Mouse (Mus musculus) kidney, embryonic 15.5 days (tissue): ENCODE measurements around the gene Bdkrb2. TPM values are rescaled to one million over a fixed set of nuclear protein-coding genes. Genes with fewer than 3 reads are reported as not detected.

Experiments used
- ATAC-seq: fragments of 200-750 bp; cut with Nextera tagmentation; replicated peaks from 2 replicates; pipeline ENCODE4 v1.8.0; 2017; ENCODE audit warnings: moderate TSS enrichment; ENCODE audit not compliant: low FRiP score
- H3K27ac ChIP-seq: fragments of 300-500 bp; sonication (generic); 2 replicates; pipeline ENCODE4 v1.5.1; 2015; ENCODE audit warnings: mild to moderate bottlenecking, inconsistent platforms
- H3K27me3 ChIP-seq: fragments of 300-500 bp; sonication (generic); 2 replicates; pipeline ENCODE4 v1.6.1; 2015; ENCODE audit warnings: inconsistent platforms
- H3K36me3 ChIP-seq: fragments of 300-500 bp; sonication (generic); 2 replicates; pipeline ENCODE4 v1.6.1; 2015; ENCODE audit warnings: inconsistent platforms
- H3K4me1 ChIP-seq: fragments of 300-500 bp; sonication (generic); 2 replicates; pipeline ENCODE4 v1.6.1; 2015; ENCODE audit warnings: inconsistent platforms
- H3K4me2 ChIP-seq: fragments of 300-500 bp; sonication (generic); 2 replicates; pipeline ENCODE4 v1.6.1; 2015; ENCODE audit warnings: moderate library complexity, mild to moderate bottlenecking, inconsistent platforms
- H3K4me3 ChIP-seq: fragments of 300-500 bp; sonication (generic); replicated peaks from 2 replicates; pipeline ENCODE4 v1.5.1; 2015; ENCODE audit warnings: mild to moderate bottlenecking, inconsistent platforms
- H3K9ac ChIP-seq: fragments of 300-500 bp; sonication (generic); 2 replicates; pipeline ENCODE4 v1.6.1; 2015; ENCODE audit warnings: mild to moderate bottlenecking, inconsistent platforms
- H3K9me3 ChIP-seq: fragments of 300-500 bp; sonication (generic); replicated peaks from 2 replicates; pipeline ENCODE4 v1.6.1; 2016; ENCODE audit warnings: inconsistent platforms
- WGBS: fragments of 180-500 bp; shearing (Covaris S2); methylation state at CpG from one replicate; pipeline ENCODE4 v1.1.7; 2015; ENCODE audit warnings: mixed read lengths; 5-methylcytosine and 5-hydroxymethylcytosine counted together
- polyA plus RNA-seq: library from polyadenylated mRNA; unstranded; fragments of >200 nt; fragmentation: Nextera tagmentation; extraction: Ambion mirVana; gene quantifications from 2 replicates; pipeline ENCODE4 v1.2.1, GENCODE M21; 2015

Gene Bdkrb2
- polyA plus RNA-seq, 1 experiment from 2014 or later: 1.6 TPM

DNA sequence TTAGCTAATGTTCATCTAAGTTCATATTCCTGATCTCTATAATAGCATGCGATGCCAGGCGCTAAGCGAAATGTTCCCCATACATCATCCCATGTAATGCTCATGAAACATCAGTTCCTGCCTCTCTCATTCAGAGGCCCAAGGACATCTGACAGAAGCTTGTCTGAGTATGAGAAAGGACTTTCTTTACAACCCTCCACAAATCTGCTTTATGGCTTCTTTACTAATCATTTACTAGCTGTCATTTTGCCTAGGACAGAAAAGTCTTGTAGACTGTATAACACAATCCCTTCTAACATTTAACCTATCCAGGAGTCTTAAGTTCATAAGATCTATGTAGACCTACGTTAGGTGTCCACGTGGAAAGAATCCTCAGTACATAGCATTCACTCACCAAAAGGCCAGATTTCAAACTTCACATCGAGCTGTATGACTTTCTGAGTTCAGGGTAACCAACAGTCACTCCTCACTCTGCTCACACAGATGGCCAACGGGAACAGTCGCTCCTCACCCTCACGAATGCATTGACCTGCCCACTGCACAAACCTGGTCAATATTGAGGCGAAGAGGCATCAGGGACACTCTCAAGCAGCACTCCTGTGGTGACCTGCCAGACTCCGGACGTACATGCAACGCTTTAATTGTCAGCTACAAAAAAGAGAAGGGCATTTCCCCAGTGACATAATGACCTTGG is 71.5 kb downstream of the Bdkrb2 start:
- H3K9me3 ChIP-seq: no peaks in the 10 kb centered on the region

DNA sequence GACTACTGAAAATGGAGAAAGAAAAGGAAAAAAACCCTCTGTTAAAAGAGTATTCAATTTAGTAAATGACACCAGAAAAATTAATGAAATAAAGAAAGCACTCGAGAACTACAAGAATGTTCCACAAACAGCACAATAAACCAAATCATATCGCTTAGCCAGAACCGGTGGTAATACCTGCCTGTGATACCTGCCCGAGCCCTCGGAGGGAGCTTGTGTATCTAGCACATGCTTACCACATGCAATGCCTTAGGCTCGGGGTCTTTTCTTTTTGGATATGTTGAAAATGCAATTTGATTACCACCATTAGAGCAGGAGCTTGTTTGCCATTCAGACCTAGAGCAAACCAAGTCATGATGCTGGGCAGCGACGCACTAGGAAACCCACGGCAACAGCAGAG is 73.5 kb downstream of the Bdkrb2 start:
- Histone ChIP-seq H3K27ac (no peak overlapping the region), H3K36me3 (peaks cover 95% of the 10 kb centered on the region), H3K4me3 (no peak overlapping the region), H3K9ac (no peak overlapping the region), H3K9me3 (no peaks in the 10 kb centered on the region), H3K27me3 (no peaks in the 10 kb centered on the region), H3K4me1 (no peaks in the 10 kb centered on the region), H3K4me2 (no peak overlapping the region)
- no peak for ATAC-seq
- 94% methylated on average over 9 of the region's 9 CpGs for WGBS

More for the DNA sequence above, 71.5 kb downstream of the Bdkrb2 start:
- Histone ChIP-seq H3K4me1 (no peaks in the 10 kb centered on the region), H3K4me2 (no peak overlapping the region), H3K9ac (no peak overlapping the region), H3K27ac (no peak overlapping the region), H3K27me3 (no peaks in the 10 kb centered on the region), H3K36me3 (peaks cover 83% of the 10 kb centered on the region), H3K4me3 (no peak overlapping the region)
- no peak for ATAC-seq
- WGBS: 94% methylated on average over 13 of the region's 13 CpGs

DNA sequence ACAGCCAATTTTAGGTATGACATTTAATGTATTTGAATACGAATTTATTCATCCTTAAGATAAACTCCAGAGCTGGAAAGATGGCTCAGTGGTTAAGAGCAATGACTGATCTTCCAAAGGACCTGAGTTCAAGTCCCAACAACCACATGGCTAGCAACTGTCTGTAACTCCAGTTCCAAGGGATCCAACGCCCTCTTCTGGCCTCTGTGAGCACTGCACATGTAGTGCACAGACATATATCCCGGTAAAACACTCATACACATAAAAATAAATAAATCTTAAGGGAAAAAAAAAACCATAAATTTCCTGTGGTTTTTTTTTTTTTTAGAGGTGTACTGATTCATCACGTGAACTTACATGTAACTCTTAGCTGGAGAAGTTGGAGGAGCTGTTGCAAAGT is 74.5 kb downstream of the Bdkrb2 start:
- Histone ChIP-seq H3K36me3 (peaks cover 99% of the 10 kb centered on the region), H3K27ac (no peak overlapping the region), H3K27me3 (no peaks in the 10 kb centered on the region), H3K4me3 (no peak overlapping the region), H3K4me1 (no peaks in the 10 kb centered on the region), H3K9me3 (no peaks in the 10 kb centered on the region), H3K9ac (no peak overlapping the region), H3K4me2 (no peak overlapping the region)
- no peak for ATAC-seq
- WGBS: 80% methylated on average over 4 of the region's 4 CpGs

DNA sequence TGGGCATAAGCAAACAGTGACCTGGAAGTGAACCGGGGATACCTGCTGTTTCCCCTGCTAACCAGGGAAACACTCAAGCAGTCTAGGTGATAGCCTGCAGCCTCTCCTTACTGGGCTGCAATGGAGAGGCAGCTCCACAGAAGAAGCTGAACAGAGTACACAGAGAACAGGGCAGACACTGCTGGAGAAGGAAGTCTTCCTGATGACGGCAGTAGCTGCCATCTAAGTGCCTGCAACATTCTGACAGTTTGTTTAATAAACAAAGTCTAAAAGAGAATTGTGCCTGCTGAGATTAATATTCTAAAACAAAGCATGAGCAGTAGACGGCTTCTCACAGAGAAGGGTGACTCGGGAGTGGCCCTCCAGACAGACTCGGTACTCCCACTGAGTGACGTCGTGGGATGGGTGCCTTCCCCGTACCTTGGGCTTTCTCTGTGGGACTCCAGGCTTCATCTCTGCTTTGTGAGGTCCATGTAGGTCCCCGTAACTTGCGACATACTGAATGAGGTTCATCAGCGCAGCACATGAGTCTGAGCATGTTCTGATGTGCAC is 79.8 kb downstream of the Bdkrb2 start:
- 92% methylated on average over 11 of the region's 11 CpGs for WGBS
- H3K4me1 ChIP-seq: no peaks in the 10 kb centered on the region
- H3K36me3 ChIP-seq: peaks cover 99% of the 10 kb centered on the region
- no peak overlapping the region for H3K9ac ChIP-seq
- H3K4me2 ChIP-seq: no peak overlapping the region
- no peaks in the 10 kb centered on the region for H3K27me3 ChIP-seq
- ATAC-seq: no peak
- H3K9me3 ChIP-seq: no peaks in the 10 kb centered on the region
- H3K4me3 ChIP-seq: no peak overlapping the region
- H3K27ac ChIP-seq: no peak overlapping the region

Other genes with a start within 250 kb of the Bdkrb2 start
- 0.08 and 0.12 TPM in 2 replicates for gene Tunar, start 229.4 kb upstream of the Bdkrb2 start, polyA plus RNA-seq
- gene D430019H16Rik, start 109.4 kb upstream of the Bdkrb2 start, polyA plus RNA-seq: 1.4 and 1.7 TPM in 2 replicates
- 0.12 TPM in 1 of 2 replicates, not detected in the other for gene Bdkrb1, start 39.9 kb downstream of the Bdkrb2 start, polyA plus RNA-seq
- gene Gskip, start 121.6 kb downstream of the Bdkrb2 start, polyA plus RNA-seq: 26.8 and 28.4 TPM in 2 replicates
- gene Atg2b, start 122.0 kb downstream of the Bdkrb2 start, polyA plus RNA-seq: 10.0 and 12.7 TPM in 2 replicates
- gene Ak7, start 142.8 kb downstream of the Bdkrb2 start, polyA plus RNA-seq: 0.62 and 0.68 TPM in 2 replicates
- gene Papola, start 221.5 kb downstream of the Bdkrb2 start, polyA plus RNA-seq: 209 and 228 TPM in 2 replicates